Mouse (Mus musculus): ENCODE data around the gene Ldha. TPM values are rescaled to one million over a fixed set of nuclear protein-coding genes. Genes with fewer than 3 reads are reported as not detected.

The Ldha gene
- polyA plus RNA-seq, 1 experiment = 354 TPM

- no peak for DNase-seq (ENCODE audit: low spot score)
These were observed 3.1 kb upstream of the Ldha start for GRCm38 (mm10) chr7:46838104-46838671.

GRCm38 (mm10) chr7:46838891-46839302 lies 2.4 kb upstream of the Ldha start:
- peak; percentile 68 for DNase-seq (ENCODE audit: low spot score)

- DNase-seq (ENCODE audit: low spot score) = no peak
These were observed 1.8 kb upstream of the Ldha start for GRCm38 (mm10) chr7:46839446-46839845.

GRCm38 (mm10) chr7:46839861-46840260 lies 1.4 kb upstream of the Ldha start:
- DNase-seq (ENCODE audit: low spot score) = no peak

- DNase-seq (ENCODE audit: low spot score) = no peak
These were observed 949 bp upstream of the Ldha start for GRCm38 (mm10) chr7:46840326-46840725.

- DNase-seq (ENCODE audit: low spot score) = no peak
These were observed 1.0 kb downstream of the Ldha start for GRCm38 (mm10) chr7:46842278-46842677.

GRCm38 (mm10) chr7:46843576-46843975 lies 2.3 kb downstream of the Ldha start:
- no peak for DNase-seq (ENCODE audit: low spot score)

GRCm38 (mm10) chr7:46845211-46845977 lies 4.1 kb downstream of the Ldha start:
- peak; percentile 91 for DNase-seq (ENCODE audit: low spot score)

GRCm38 (mm10) chr7:46845978-46846485 lies 4.8 kb downstream of the Ldha start:
- DNase-seq (ENCODE audit: low spot score) = peak; percentile 40

- DNase-seq (ENCODE audit: low spot score) = peak; percentile 48
These were observed 5.4 kb downstream of the Ldha start for GRCm38 (mm10) chr7:46846486-46847244.

GRCm38 (mm10) chr7:46849287-46849686 lies 8.0 kb downstream of the Ldha start:
- no peak for DNase-seq (ENCODE audit: low spot score)

GRCm38 (mm10) chr7:46851026-46851425 lies 9.8 kb downstream of the Ldha start:
- DNase-seq (ENCODE audit: low spot score) = no peak

GRCm38 (mm10) chr7:46852666-46853065 lies 11.4 kb downstream of the Ldha start:
- DNase-seq (ENCODE audit: low spot score) = no peak

- DNase-seq (ENCODE audit: low spot score) = no peak
These were observed 12.1 kb downstream of the Ldha start for GRCm38 (mm10) chr7:46853365-46853764.

GRCm38 (mm10) chr7:46855866-46856560 lies 14.7 kb downstream of the Ldha start:
- no peak for DNase-seq (ENCODE audit: low spot score)

- no peak for DNase-seq (ENCODE audit: low spot score)
These were observed 16.2 kb downstream of the Ldha start for GRCm38 (mm10) chr7:46857436-46857835.

- no peak for DNase-seq (ENCODE audit: low spot score)
These were observed 17.8 kb downstream of the Ldha start for GRCm38 (mm10) chr7:46859031-46859430.

- DNase-seq (ENCODE audit: low spot score) = no peak
These were observed 19.7 kb downstream of the Ldha start, which contains the start of gene Ldhc for GRCm38 (mm10) chr7:46860996-46861395. Gene Ldhc, plus strand, starts transcription at chr7:46861203.

GRCm38 (mm10) chr7:46871988-46872387 lies 30.7 kb downstream of the Ldha start:
- DNase-seq (ENCODE audit: low spot score) = no peak

- no peak for DNase-seq (ENCODE audit: low spot score)
These were observed 35.6 kb downstream of the Ldha start for GRCm38 (mm10) chr7:46876841-46877240.

GRCm38 (mm10) chr7:46877255-46877654 lies 36.0 kb downstream of the Ldha start:
- no peak for DNase-seq (ENCODE audit: low spot score)

- no peak for DNase-seq (ENCODE audit: low spot score)
These were observed 38.6 kb downstream of the Ldha start for GRCm38 (mm10) chr7:46879851-46880250.
